8 mouse cellular contexts compared by ENCODE assay signal in genomic region chr17:24162584-24163175, GRCm38 (mm10). TPM values are rescaled to one million over a fixed set of nuclear protein-coding genes. Genes with fewer than 3 reads are reported as not detected.
DNase-seq lines count a peak whose midpoint lies in the region; ATAC-seq lines count a peak whose summit lies in the region.

No protein-coding gene starts in this region.

- peak; percentile 20 to 36 for DNase-seq in cerebellum, adult 18-20 months
- peak; percentile 65 for DNase-seq in Muller cell, postnatal 12 days (ENCODE audit: inconsistent ontology term)
- DNase-seq in kidney, adult 9 months: peak; percentile 93
- peak; percentile 65 for DNase-seq in lung, postnatal 10 days
- peak; percentile 65 for DNase-seq in testis, postnatal 10 days (ENCODE audit: low spot score)
- DNase-seq in gastrocnemius, postnatal 4 days (ENCODE audit: low spot score in 2 of 2): no peak

- peaks cover 5% of the 10 kb centered on the region; the same call in 1 of the 2 replicates for H3K36me3 ChIP-seq in forebrain, embryonic 16.5 days (ENCODE audit: control insufficient read depth, insufficient read depth)

- H3K4me2 ChIP-seq in forebrain, embryonic 16.5 days (ENCODE audit: low read length): peak overlapping the region; percentile 94

- no peak overlapping the region for H3K27ac ChIP-seq in forebrain, embryonic 16.5 days (ENCODE audit: low read length)

- H3K27me3 ChIP-seq in forebrain, embryonic 16.5 days (replicated peaks; ENCODE audit: control insufficient read depth, insufficient read depth, low read length): no peaks in the 10 kb centered on the region

- 33% methylated on average over 17 of the region's 17 CpGs for WGBS in forebrain, embryonic 16.5 days

- ATAC-seq in cerebellum, adult (ENCODE audit: insufficient number of reproducible peaks, low FRiP score, low TSS enrichment): no peak
- ATAC-seq in forebrain, embryonic 16.5 days: peak; percentile 4; the same call in 1 of the 2 replicates

- H3K4me3 ChIP-seq in forebrain, embryonic 16.5 days (replicated peaks; ENCODE audit: low read length): peak overlapping the region; percentile 90

- peaks cover 18% of the 10 kb centered on the region for H3K4me1 ChIP-seq in forebrain, embryonic 16.5 days (replicated peaks; ENCODE audit: control insufficient read depth, insufficient read depth, low read length)

- peak overlapping the region; percentile 80 for H3K9ac ChIP-seq in forebrain, embryonic 16.5 days (replicated peaks; ENCODE audit: low read depth, low read length)

- H3K9me3 ChIP-seq in forebrain, embryonic 16.5 days (ENCODE audit: control insufficient read depth, low read length): no peaks in the 10 kb centered on the region

RNA-seq across cellular contexts. Expression of gene Amdhd2, which starts 0.9 kb away (rescaled TPM):
- 25.5 and 28.2 TPM in 2 replicates for polyA plus RNA-seq in forebrain, embryonic 16.5 days (2015; fragmentation: Nextera tagmentation; extraction: Ambion mirVana)
- 10 to 100 TPM; 20.2 to 24.7 TPM for total RNA-seq in gastrocnemius, postnatal 4 days (2021)

RNA-seq across cellular contexts. Expression of gene Atp6v0c, which starts 6.8 kb away (rescaled TPM):
- 881 and 1,064 TPM in 2 replicates for polyA plus RNA-seq in forebrain, embryonic 16.5 days (2015; fragmentation: Nextera tagmentation; extraction: Ambion mirVana)
- 100 to 1,000 TPM; 193 to 194 TPM for total RNA-seq in gastrocnemius, postnatal 4 days (2021)

RNA-seq across cellular contexts. Expression of gene Pdpk1, which starts 12.0 kb away (rescaled TPM):
- polyA plus RNA-seq in forebrain, embryonic 16.5 days (2015; fragmentation: Nextera tagmentation; extraction: Ambion mirVana): 59.4 and 62.9 TPM in 2 replicates
- total RNA-seq in gastrocnemius, postnatal 4 days (2021): 10 to 100 TPM; 52.6 to 60.6 TPM

RNA-seq across cellular contexts. Expression of gene Tbc1d24, which starts 42.7 kb away (rescaled TPM):
- polyA plus RNA-seq in forebrain, embryonic 16.5 days (2015; fragmentation: Nextera tagmentation; extraction: Ambion mirVana): 20.6 and 24.6 TPM in 2 replicates
- total RNA-seq in gastrocnemius, postnatal 4 days (2021): 10 to 100 TPM; 11.7 to 12.3 TPM

RNA-seq across cellular contexts. Expression of gene Ntn3, which starts 46.7 kb away (rescaled TPM):
- 4.7 and 5.2 TPM in 2 replicates for polyA plus RNA-seq in forebrain, embryonic 16.5 days (2015; fragmentation: Nextera tagmentation; extraction: Ambion mirVana)
- 1 to 10 TPM; 4.7 to 4.9 TPM for total RNA-seq in gastrocnemius, postnatal 4 days (2021)

Comparison
In these comparisons a context has a peak if more than half of its experiments do, and no peak if none do; other contexts are left out.
1. DNase-seq: peak in cerebellum, adult 18-20 months (2 of 2), Muller cell, postnatal 12 days (single experiment), kidney, adult 9 months (single experiment), lung, postnatal 10 days (single experiment) and testis, postnatal 10 days (single experiment); none in gastrocnemius, postnatal 4 days (0 of 2).